Mouse (Mus musculus): Measurements from ENCODE around the gene Msh4.

GRCm38 (mm10) chr3:153814026-153814425, 91.9 kb downstream of the Msh4 start:
- TF ChIP-seq KAT2A (conservative IDR thresholded peaks at IDR 0.05; ENCODE audit: low read depth, low read length) (no peak), BHLHE40 (IDR thresholded peaks at IDR 0.05; ENCODE audit: borderline replicate concordance, low read depth, low read length) (no peak), CTCF (IDR thresholded peaks at IDR 0.05 in 2 of 3, conservative IDR thresholded peaks at IDR 0.05 in 1 of 3; ENCODE audit: control insufficient read depth in 1 of 3, insufficient read depth in 1 of 3, low read depth in 2 of 3, low read length in 3 of 3, poor library complexity in 1 of 3, severe bottlenecking in 1 of 3) (no peak), USF1 (IDR thresholded peaks at IDR 0.05; ENCODE audit: low read depth, low read length) (no peak), HCFC1 (IDR thresholded peaks at IDR 0.05; ENCODE audit: low read depth, low read length) (no peak)
